Mouse (Mus musculus): Measurements from ENCODE around the gene Soga1. TPM values are rescaled to one million over a fixed set of nuclear protein-coding genes. Genes with fewer than 3 reads are reported as not detected.

Gene Soga1
- polyA plus RNA-seq, 2 experiments: 5.5 to 14.2 TPM

DNA sequence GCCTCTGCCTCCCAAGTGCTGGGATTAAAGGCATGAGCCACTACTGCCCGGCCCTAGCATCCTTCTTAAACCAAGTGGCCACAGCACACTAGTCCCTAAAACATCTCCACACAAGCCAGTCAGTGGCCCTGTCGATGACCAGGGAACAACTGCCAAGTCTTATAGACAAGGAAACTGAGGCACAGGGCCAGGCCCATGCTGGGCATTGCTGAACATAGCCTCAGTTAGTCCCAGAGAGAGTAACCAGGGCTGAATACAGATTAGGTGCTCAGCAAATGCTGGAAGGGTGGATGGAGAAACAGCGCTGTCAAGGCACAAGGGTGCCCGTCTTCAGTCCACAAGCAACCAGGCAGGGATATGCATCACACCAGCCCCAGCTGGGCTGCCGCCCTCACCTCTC lies 25.9 kb downstream of the Soga1 start:
- Histone ChIP-seq H3K27ac (replicated peaks; ENCODE audit: low read depth, low read length) (no peak overlapping the region), H3K4me1 (ENCODE audit: control insufficient read depth, insufficient read depth, low read length) (peaks cover 10% of the 10 kb centered on the region), H3K9ac (ENCODE audit: low read depth, low read length, severe bottlenecking) (no peak overlapping the region), H3K36me3 (ENCODE audit: control insufficient read depth, insufficient read depth, low read length) (peaks cover 67% of the 10 kb centered on the region), H3K4me3 (replicated peaks; ENCODE audit: low read length) (no peak overlapping the region), H3K27me3 (ENCODE audit: control insufficient read depth, insufficient read depth, low read length) (no peaks in the 10 kb centered on the region), H3K9me3 (ENCODE audit: control insufficient read depth, low read length) (no peaks in the 10 kb centered on the region), H3K4me2 (replicated peaks; ENCODE audit: low read depth, low read length, severe bottlenecking) (no peak overlapping the region)
- DNase-seq (ENCODE audit: low spot score) (no peak), ATAC-seq (ENCODE audit: low FRiP score, low read depth) (no peak)
- 98% methylated on average over 5 of the region's 5 CpGs for WGBS
- TF ChIP-seq POLR2A (IDR thresholded peaks at IDR 0.05; ENCODE audit: borderline replicate concordance, extremely low read depth, insufficient read depth, insufficient read length): no peak

- WGBS: 87% methylated on average over 8 of the region's 8 CpGs
- TF ChIP-seq POLR2A (IDR thresholded peaks at IDR 0.05; ENCODE audit: borderline replicate concordance, extremely low read depth, insufficient read depth, insufficient read length): no peak
- Histone ChIP-seq H3K4me1 (ENCODE audit: control insufficient read depth, insufficient read depth, low read length) (peaks cover 7% of the 10 kb centered on the region; the same call in 1 of the 2 replicates), H3K27me3 (ENCODE audit: control insufficient read depth, insufficient read depth, low read length) (no peaks in the 10 kb centered on the region), H3K4me2 (replicated peaks; ENCODE audit: low read depth, low read length, severe bottlenecking) (no peak overlapping the region), H3K9ac (ENCODE audit: low read depth, low read length, severe bottlenecking) (no peak overlapping the region), H3K36me3 (ENCODE audit: control insufficient read depth, insufficient read depth, low read length) (peaks cover 67% of the 10 kb centered on the region), H3K4me3 (replicated peaks; ENCODE audit: low read length) (no peak overlapping the region), H3K9me3 (ENCODE audit: control insufficient read depth, low read length) (no peaks in the 10 kb centered on the region), H3K27ac (replicated peaks; ENCODE audit: low read depth, low read length) (no peak overlapping the region)
- no peak for ATAC-seq (ENCODE audit: low FRiP score, low read depth)
- DNase-seq (ENCODE audit: low spot score): no peak
These were observed 26.6 kb downstream of the Soga1 start for GRCm38 (mm10) chr2:157052448-157052847.

DNA sequence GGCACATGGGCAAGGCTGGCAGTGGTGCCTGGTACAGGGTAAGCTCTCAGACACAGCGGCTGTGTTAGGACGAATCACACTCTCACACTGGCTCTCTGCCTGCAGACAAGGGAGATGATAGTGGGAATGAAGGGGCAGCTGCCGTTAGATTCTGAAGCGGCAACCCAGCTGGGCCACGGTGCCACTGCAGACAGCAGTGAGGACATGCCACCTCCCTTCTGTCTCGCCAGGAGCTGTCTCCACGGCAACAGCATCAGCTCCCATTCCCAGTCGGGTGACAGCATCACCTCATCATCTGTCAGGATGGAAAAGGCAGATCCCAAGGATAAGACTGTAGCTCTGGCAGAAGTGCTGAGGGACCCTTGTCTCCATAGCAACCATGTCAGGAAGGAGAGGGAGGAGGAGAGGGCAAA lies 29.2 kb downstream of the Soga1 start:
- DNase-seq (ENCODE audit: low spot score): no peak
- TF ChIP-seq POLR2A (IDR thresholded peaks at IDR 0.05; ENCODE audit: borderline replicate concordance, extremely low read depth, insufficient read depth, insufficient read length): no peak
- H3K9ac ChIP-seq (ENCODE audit: low read depth, low read length, severe bottlenecking): no peak overlapping the region
- no peak overlapping the region for H3K4me3 ChIP-seq (replicated peaks; ENCODE audit: low read length)
- H3K36me3 ChIP-seq (ENCODE audit: control insufficient read depth, insufficient read depth, low read length): peaks cover 76% of the 10 kb centered on the region
- no peak overlapping the region for H3K27ac ChIP-seq (replicated peaks; ENCODE audit: low read depth, low read length)
- H3K4me2 ChIP-seq (replicated peaks; ENCODE audit: low read depth, low read length, severe bottlenecking): no peak overlapping the region
- 0 out of 2 replicates have a peak, but pooled peaks cover 4% of the 10 kb centered on the region for H3K4me1 ChIP-seq (ENCODE audit: control insufficient read depth, insufficient read depth, low read length)
- no peak for ATAC-seq (ENCODE audit: low FRiP score, low read depth)
- H3K9me3 ChIP-seq (ENCODE audit: control insufficient read depth, low read length): no peaks in the 10 kb centered on the region; the same call in 1 of the 2 replicates
- WGBS: 74% methylated on average over 8 of the region's 8 CpGs
- no peaks in the 10 kb centered on the region for H3K27me3 ChIP-seq (ENCODE audit: control insufficient read depth, insufficient read depth, low read length)

GRCm38 (mm10) chr2:157048395-157049181 lies 30.5 kb downstream of the Soga1 start:
- DNase-seq (ENCODE audit: low spot score): no peak
- Histone ChIP-seq H3K27ac (replicated peaks; ENCODE audit: low read depth, low read length) (0 out of 2 replicates have a peak overlapping the region, but pooled peaks have one; percentile 26), H3K36me3 (ENCODE audit: control insufficient read depth, insufficient read depth, low read length) (peaks cover 81% of the 10 kb centered on the region), H3K27me3 (ENCODE audit: control insufficient read depth, insufficient read depth, low read length) (no peaks in the 10 kb centered on the region), H3K4me3 (replicated peaks; ENCODE audit: low read length) (no peak overlapping the region), H3K4me2 (replicated peaks; ENCODE audit: low read depth, low read length, severe bottlenecking) (no peak overlapping the region), H3K9me3 (ENCODE audit: control insufficient read depth, low read length) (peaks cover 4% of the 10 kb centered on the region; the same call in 1 of the 2 replicates), H3K4me1 (ENCODE audit: control insufficient read depth, insufficient read depth, low read length) (no peaks in the 10 kb centered on the region), H3K9ac (ENCODE audit: low read depth, low read length, severe bottlenecking) (no peak overlapping the region)
- 84% methylated on average over 13 of the region's 13 CpGs for WGBS
- no peak for ATAC-seq (ENCODE audit: low FRiP score, low read depth)
- TF ChIP-seq POLR2A (IDR thresholded peaks at IDR 0.05; ENCODE audit: borderline replicate concordance, extremely low read depth, insufficient read depth, insufficient read length): no peak

DNA sequence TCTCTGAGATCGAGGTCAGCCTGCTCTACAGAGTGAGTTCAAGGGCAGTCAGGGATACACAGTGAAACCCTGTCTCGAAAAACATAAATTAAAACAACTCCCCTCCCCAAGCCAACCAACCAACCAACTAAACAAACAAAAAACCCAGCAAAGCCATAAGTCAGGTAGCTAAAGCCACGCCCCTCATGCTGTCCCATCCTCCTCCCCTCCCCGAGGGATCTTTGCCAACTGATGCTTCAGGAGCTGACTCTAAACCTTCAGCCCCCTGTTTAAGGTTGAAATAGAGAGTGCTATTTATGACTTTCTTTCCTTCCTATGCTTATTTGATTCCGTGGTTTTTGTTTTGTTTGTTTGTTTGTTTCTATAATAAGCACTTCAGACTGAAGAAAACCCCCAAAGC lies 32.1 kb downstream of the Soga1 start:
- Histone ChIP-seq H3K4me2 (replicated peaks; ENCODE audit: low read depth, low read length, severe bottlenecking) (no peak overlapping the region), H3K4me3 (replicated peaks; ENCODE audit: low read length) (no peak overlapping the region), H3K27ac (replicated peaks; ENCODE audit: low read depth, low read length) (no peak overlapping the region), H3K27me3 (ENCODE audit: control insufficient read depth, insufficient read depth, low read length) (no peaks in the 10 kb centered on the region), H3K4me1 (ENCODE audit: control insufficient read depth, insufficient read depth, low read length) (no peaks in the 10 kb centered on the region), H3K36me3 (ENCODE audit: control insufficient read depth, insufficient read depth, low read length) (peaks cover 71% of the 10 kb centered on the region), H3K9me3 (ENCODE audit: control insufficient read depth, low read length) (peaks cover 4% of the 10 kb centered on the region; the same call in 1 of the 2 replicates), H3K9ac (ENCODE audit: low read depth, low read length, severe bottlenecking) (no peak overlapping the region)
- 89% methylated on average over 5 of the region's 5 CpGs for WGBS
- ATAC-seq (ENCODE audit: low FRiP score, low read depth): no peak
- no peak for TF ChIP-seq POLR2A (IDR thresholded peaks at IDR 0.05; ENCODE audit: borderline replicate concordance, extremely low read depth, insufficient read depth, insufficient read length)
- DNase-seq (ENCODE audit: low spot score): no peak
